Mouse (Mus musculus): Measurements from ENCODE around the gene Mylk3.
A peak's percentile ranks its signal among the peaks of the same experiment; 100 is the strongest.

The Mylk3 gene

GRCm38 (mm10) chr8:85381926-85382325 is 4.2 kb downstream of the Mylk3 start:
- DNase-seq (ENCODE audit: low read depth, low spot score) = no peak

- DNase-seq (ENCODE audit: low read depth, low spot score) = no peak
Observed at GRCm38 (mm10) chr8:85380824-85381209, 5.3 kb downstream of the Mylk3 start.

GRCm38 (mm10) chr8:85380123-85380823 is 5.9 kb downstream of the Mylk3 start:
- no peak for DNase-seq (ENCODE audit: low read depth, low spot score)

GRCm38 (mm10) chr8:85379142-85379781 is 6.9 kb downstream of the Mylk3 start:
- DNase-seq (ENCODE audit: low read depth, low spot score) = no peak

- DNase-seq (ENCODE audit: low read depth, low spot score) = no peak
Observed at GRCm38 (mm10) chr8:85376516-85376915, 9.6 kb downstream of the Mylk3 start.

GRCm38 (mm10) chr8:85374286-85374685 is 11.9 kb downstream of the Mylk3 start:
- no peak for DNase-seq (ENCODE audit: low read depth, low spot score)

- no peak for DNase-seq (ENCODE audit: low read depth, low spot score)
Observed at GRCm38 (mm10) chr8:85373435-85374039, 12.6 kb downstream of the Mylk3 start.

GRCm38 (mm10) chr8:85372465-85372839 is 13.7 kb downstream of the Mylk3 start:
- DNase-seq (ENCODE audit: low read depth, low spot score) = no peak

- DNase-seq (ENCODE audit: low read depth, low spot score) = no peak
Observed at GRCm38 (mm10) chr8:85371736-85372464, 14.2 kb downstream of the Mylk3 start.

- DNase-seq (ENCODE audit: low read depth, low spot score) = no peak
Observed at GRCm38 (mm10) chr8:85365176-85365575, 21.0 kb downstream of the Mylk3 start.

GRCm38 (mm10) chr8:85364628-85365027 is 21.5 kb downstream of the Mylk3 start:
- no peak for DNase-seq (ENCODE audit: low read depth, low spot score)

- DNase-seq (ENCODE audit: low read depth, low spot score) = no peak
Observed at GRCm38 (mm10) chr8:85363406-85363805, 22.7 kb downstream of the Mylk3 start.

GRCm38 (mm10) chr8:85362211-85362610 is 23.9 kb downstream of the Mylk3 start:
- DNase-seq (ENCODE audit: low read depth, low spot score) = no peak

GRCm38 (mm10) chr8:85353287-85353686 is 32.9 kb downstream of the Mylk3 start:
- no peak for DNase-seq (ENCODE audit: low read depth, low spot score)

- DNase-seq (ENCODE audit: low read depth, low spot score) = no peak
Observed at GRCm38 (mm10) chr8:85339871-85340573, 46.1 kb downstream of the Mylk3 start.

GRCm38 (mm10) chr8:85337681-85338080 is 48.5 kb downstream of the Mylk3 start:
- DNase-seq (ENCODE audit: low read depth, low spot score) = no peak

- DNase-seq (ENCODE audit: low read depth, low spot score) = no peak
Observed at GRCm38 (mm10) chr8:85336211-85336933, 49.8 kb downstream of the Mylk3 start.

- no peak for DNase-seq (ENCODE audit: low read depth, low spot score)
Observed at GRCm38 (mm10) chr8:85335105-85335504, 51.0 kb downstream of the Mylk3 start.

- DNase-seq (ENCODE audit: low read depth, low spot score) = peak; percentile 73
Observed at GRCm38 (mm10) chr8:85329506-85329905, 56.6 kb downstream of the Mylk3 start.

- DNase-seq (ENCODE audit: low read depth, low spot score) = no peak
Observed at GRCm38 (mm10) chr8:85327036-85327435, 59.1 kb downstream of the Mylk3 start.

GRCm38 (mm10) chr8:85323084-85323483 is 63.1 kb downstream of the Mylk3 start:
- no peak for DNase-seq (ENCODE audit: low read depth, low spot score)
